Mouse (Mus musculus): ENCODE measurements around the gene Mmp15.

Gene Mmp15

GRCm38 (mm10) chr8:95352151-95352870, at the start of gene Mmp15:
TSS of gene Mmp15 (plus strand) at chr8:95352268.
- no peak for DNase-seq (ENCODE audit: low read depth)

GRCm38 (mm10) chr8:95302410-95302809, 49.7 kb upstream of the Mmp15 start:
- DNase-seq (ENCODE audit: low read depth), result peak; percentile 67

DNA sequence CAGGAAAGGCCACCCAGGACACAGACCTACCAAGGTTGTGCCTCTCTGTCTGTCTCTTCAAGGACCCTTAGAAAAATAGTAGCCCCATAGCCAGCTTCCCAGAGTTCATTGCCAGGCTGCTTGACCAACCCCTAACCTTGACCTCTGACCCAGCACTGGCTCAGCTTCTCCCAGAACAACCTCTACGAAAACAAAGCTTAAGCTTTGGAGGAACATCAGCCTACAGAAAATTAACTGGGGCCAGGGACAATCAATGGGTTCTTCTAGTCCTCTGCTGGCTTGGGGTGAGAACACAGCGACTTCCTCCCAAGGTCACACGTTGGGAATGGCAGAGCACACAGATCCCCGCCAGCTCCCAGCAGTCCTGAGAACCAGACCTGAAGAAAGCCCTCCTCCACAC, 46.5 kb upstream of the Mmp15 start:
- no peak for DNase-seq (ENCODE audit: low read depth)

GRCm38 (mm10) chr8:95306431-95306830, 45.6 kb upstream of the Mmp15 start, which contains the start of gene Cngb1:
TSS of gene Cngb1 (minus strand) at chr8:95306585.
- no peak for DNase-seq (ENCODE audit: low read depth)

GRCm38 (mm10) chr8:95310342-95310970, 41.6 kb upstream of the Mmp15 start, which contains the start of gene Tepp:
TSS of gene Tepp (plus strand) at chr8:95310566.
- DNase-seq (ENCODE audit: low read depth), result no peak

- DNase-seq (ENCODE audit: low read depth), result peak; percentile 25
Measured at GRCm38 (mm10) chr8:95312836-95313235, 39.2 kb upstream of the Mmp15 start.

- no peak for DNase-seq (ENCODE audit: low read depth)
Measured at GRCm38 (mm10) chr8:95313857-95314256, 38.2 kb upstream of the Mmp15 start.

- DNase-seq (ENCODE audit: low read depth), result no peak
Measured at GRCm38 (mm10) chr8:95314707-95315106, 37.4 kb upstream of the Mmp15 start.

DNA sequence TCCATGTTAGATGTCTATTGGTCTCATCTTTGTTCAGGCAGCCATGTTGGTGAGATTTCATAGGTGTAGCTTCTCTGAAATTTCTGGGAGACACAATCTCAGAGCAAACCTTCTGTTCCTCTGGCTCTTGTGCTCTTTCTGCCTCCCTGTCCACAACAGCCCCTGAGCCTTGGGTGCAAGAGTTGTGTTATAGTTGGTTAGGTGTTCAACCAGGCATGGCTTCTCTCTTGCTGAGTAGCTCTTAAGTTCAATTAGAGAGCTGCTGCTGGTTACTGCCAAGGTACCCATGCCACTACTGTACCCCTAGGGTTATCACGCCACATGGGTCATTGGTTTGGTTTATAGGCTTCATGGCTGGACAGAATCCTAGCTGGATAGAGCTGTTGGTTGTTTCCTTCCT, 36.7 kb upstream of the Mmp15 start:
- DNase-seq (ENCODE audit: low read depth), result no peak

DNA sequence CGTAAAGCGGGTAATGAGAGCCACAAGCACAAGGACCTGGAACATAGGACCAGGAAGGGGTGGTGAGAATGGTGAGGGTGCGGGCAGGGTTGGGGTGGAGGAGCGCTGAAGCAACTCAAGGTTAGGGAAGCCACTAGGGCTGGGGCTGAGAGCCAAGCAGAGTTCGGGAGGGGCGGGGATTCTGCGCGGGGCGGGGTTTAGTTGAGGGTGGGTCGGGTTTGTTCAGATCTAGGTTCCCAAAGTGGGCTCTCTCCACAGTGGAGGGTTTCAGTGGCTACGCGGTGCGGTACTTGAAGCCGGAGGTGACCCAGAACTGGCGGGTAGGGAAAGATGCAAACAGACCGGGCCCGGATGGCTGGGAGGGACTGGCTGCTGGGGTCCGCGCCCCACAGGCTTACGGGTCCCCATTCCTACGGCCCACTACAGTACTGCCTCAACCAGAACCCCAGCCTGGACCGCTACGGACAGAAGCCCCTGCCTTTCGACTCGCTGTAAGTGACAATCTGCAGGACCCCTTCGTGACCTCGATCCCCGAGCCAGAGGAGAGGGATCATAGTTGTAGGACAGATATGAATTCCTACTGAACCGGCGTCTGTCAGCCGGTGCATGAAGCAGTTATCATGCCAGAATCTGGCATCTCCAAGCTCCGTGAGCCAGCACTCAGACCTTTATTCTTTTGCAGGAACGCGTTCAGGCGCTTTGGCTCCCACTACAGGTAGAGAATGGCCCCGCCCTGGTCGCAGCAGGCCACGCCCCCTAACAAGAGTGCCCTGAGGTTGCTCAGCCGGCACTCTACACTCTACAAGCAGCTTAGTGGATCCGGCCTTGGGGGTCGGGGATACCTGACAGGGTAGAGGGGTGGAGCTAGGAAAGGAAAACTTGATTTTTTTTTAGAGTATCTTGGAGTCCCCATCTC, 31.6 kb upstream of the Mmp15 start:
- peak; percentile 84 for DNase-seq (ENCODE audit: low read depth)

DNA sequence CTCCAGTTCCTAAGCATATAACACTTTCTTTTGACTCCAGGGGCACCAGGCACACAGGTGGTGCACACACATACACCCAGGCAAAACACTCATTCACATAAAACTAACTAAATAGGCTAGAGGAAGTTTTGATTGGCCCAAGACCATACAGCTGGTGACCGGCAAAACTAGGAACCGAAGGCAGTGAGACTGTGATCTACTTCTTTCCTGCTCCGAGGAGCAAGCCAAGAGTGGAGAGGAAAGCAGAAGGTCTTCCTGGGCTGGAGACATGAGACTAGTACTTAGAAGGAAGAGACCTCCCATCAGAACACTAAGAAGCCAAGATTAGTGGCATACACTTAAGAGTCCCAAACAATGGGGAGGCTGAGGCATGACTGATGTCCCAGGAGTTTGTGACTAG, 28.9 kb upstream of the Mmp15 start:
- DNase-seq (ENCODE audit: low read depth), result no peak

GRCm38 (mm10) chr8:95324646-95325045, 27.4 kb upstream of the Mmp15 start:
- DNase-seq (ENCODE audit: low read depth), result no peak

GRCm38 (mm10) chr8:95326822-95327221, 25.2 kb upstream of the Mmp15 start:
- DNase-seq (ENCODE audit: low read depth), result no peak

DNA sequence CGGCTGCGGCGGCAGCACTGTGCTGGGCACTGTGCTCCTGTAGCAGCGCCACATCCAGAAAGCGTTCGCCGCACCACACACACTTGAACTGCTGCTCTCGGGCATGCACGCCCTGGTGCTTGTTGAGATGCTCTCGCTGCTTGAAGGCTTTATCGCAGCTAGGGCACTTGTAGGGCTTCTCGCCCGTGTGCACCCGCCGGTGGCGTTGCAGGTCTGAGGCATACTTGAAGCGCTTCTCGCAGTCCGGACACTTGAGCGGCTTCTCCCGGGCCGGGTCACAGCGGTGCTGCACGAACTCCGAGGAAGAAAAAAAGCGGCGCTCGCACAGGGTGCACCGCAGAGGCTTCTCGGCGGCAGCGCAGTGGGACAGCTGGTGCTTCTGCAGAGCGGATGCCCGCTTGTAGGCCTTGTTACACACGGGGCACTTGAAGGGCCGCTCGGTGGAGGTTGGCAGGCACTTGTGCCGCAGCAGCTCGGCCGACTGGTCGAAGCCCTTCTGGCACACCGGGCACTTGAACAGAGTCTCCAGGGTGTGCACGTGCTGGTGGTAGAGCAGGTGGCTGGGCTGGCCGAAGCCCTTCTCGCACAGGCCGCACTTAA, 24.1 kb upstream of the Mmp15 start:
- DNase-seq (ENCODE audit: low read depth), result no peak

- DNase-seq (ENCODE audit: low read depth), result no peak
Measured at GRCm38 (mm10) chr8:95330367-95330766, 21.7 kb upstream of the Mmp15 start.

- no peak for DNase-seq (ENCODE audit: low read depth)
Measured at GRCm38 (mm10) chr8:95331156-95331719, 20.8 kb upstream of the Mmp15 start.

DNA sequence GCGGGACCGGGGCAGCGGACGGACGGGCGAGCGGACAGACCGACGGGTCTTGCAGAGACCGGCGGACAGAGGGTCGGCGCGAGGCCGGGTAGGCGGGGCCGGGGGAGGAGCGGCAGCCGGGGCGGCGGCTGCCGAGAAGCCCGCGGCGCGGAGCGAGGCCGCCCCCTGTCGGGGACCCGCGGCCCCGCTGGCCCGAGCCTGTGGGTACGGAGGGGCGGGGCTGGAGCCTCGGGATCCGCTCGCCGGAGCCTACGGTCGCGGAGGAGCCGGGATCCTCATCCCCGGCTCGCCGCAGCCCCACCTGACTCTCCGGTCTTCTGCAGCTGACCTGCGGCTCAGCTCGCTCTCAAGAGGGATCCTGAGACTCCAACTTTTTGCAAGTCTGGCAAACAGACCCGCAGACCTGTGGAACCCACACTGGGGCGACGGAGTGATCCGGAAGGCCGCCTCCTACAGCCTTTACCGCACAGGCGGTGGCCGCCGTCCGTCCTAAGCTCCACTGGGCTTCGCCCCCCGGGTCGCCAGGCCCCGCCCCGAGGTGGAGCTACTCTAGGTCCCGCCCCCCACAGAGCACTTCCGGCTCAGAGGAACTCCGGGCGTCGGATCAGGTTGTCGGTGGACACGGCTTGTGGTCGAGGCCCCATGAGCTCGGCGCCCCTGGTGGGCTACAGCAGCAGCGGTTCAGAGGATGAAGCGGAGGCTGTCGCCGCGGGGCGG, 20.2 kb upstream of the Mmp15 start, which contains the start of the genes Zfp319 and Usb1:
Gene Zfp319 (minus strand): TSS at position 231 of the 717 bp plus-strand sequence.
Gene Usb1 (plus strand): TSS at position 565 of the 717 bp plus-strand sequence.
- DNase-seq (ENCODE audit: low read depth), result peak; percentile 95

DNA sequence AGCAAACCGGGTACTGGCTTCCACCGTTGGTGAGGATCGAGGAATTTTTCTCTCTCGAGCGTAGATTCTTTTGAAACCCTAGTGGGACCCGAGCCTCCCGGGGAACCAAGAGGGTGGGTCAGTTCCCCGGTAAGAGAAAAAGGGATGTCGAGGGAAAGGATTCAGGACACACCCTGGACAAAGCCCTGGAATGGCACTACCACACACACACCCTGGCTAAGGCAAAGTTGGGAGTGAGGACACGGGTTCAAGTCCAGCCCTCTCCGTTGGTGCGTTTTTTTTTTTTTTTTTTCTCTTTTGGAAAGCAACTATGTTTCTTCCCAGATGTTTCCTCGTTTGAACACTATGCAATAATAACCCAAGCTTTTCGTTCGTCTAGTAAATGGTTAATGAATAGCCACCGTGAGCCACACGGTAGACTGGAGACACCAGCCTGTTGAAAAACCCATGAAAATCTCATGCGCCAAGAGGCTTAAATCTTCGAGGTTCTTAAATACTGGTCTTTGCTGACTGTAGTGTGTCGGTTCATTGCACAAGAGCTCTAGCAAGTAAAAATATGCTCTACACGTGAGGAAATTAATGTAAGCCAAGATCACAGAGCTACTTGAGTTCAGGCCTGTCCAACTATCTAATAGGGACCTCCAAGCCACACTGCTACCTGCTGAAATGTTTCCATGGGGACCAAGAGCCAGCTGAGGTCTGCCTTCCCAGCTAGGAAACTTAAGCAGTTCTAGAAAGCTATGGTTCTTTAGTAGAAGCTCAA, 19.4 kb upstream of the Mmp15 start:
- DNase-seq (ENCODE audit: low read depth), result no peak

GRCm38 (mm10) chr8:95335706-95336105, 16.4 kb upstream of the Mmp15 start:
- no peak for DNase-seq (ENCODE audit: low read depth)

DNA sequence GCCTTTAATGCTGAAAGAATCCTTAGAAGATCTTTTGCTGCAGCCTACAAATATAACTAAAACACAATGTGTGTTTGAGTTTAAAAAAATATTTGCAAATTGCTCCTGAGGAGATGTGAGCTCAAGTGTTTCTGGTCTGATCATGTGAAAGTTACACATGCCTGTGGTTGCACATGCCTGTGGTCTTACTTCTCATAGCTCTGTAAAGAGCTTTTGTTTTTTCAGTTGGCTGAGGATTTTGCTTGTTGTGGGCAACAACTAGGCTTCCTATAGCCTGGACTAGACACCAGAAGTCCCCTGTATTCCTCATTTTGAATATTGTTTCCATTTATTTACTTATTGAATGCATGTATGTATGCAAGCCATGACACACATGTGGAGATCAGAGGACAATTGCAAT, 15.7 kb upstream of the Mmp15 start:
- no peak for DNase-seq (ENCODE audit: low read depth)

Measured in induced T-regulatory cell, adult 2 months (primary cell).